Mouse (Mus musculus) lung, postnatal 0 days (tissue): ENCODE measurements at regions not wholly inside any gene's neighbourhood (a gene's known extent, or its start where the extent isn't known, plus 50 kb on each side); places are given as distances from the start of the nearest gene placed in this dataset.

Source experiments
- ATAC-seq: fragments of 200-750 bp; cut with Nextera tagmentation; 2 replicates; pipeline ENCODE4 v1.8.0; 2017; ENCODE audit warnings: moderate library complexity
- DNase-seq: peaks from one replicate; pipeline ENCODE4 v3.0.0-alpha.2; 2016; ENCODE audit warnings: low spot score
- H3K27ac ChIP-seq: fragments of 300-500 bp; sonication (generic); 2 replicates; pipeline ENCODE4 v1.5.1; 2014; ENCODE audit warnings: antibody characterized with exemption, mild to moderate bottlenecking, low read length, mixed read lengths
- H3K27me3 ChIP-seq: fragments of 300-500 bp; sonication (generic); replicated peaks from 2 replicates; pipeline ENCODE4 v1.6.1; 2014; ENCODE audit warnings: low read length, mixed read lengths; ENCODE audit not compliant: insufficient read depth
- H3K36me3 ChIP-seq: fragments of 300-500 bp; sonication (generic); 2 replicates; pipeline ENCODE4 v1.6.1; 2014; ENCODE audit warnings: low read length, mixed read lengths; ENCODE audit not compliant: insufficient read depth
- H3K4me1 ChIP-seq: fragments of 300-500 bp; sonication (generic); 2 replicates; pipeline ENCODE4 v1.6.1; 2014; ENCODE audit warnings: antibody characterized with exemption, low read depth, low read length, mixed read lengths; ENCODE audit not compliant: insufficient read depth
- H3K4me2 ChIP-seq: fragments of 300-500 bp; sonication (generic); replicated peaks from 2 replicates; pipeline ENCODE4 v1.6.1; 2014; ENCODE audit warnings: low read depth, mild to moderate bottlenecking, low read length, moderate library complexity, mixed read lengths
- H3K4me3 ChIP-seq: fragments of 300-500 bp; sonication (generic); 2 replicates; pipeline ENCODE4 v1.5.1; 2014; ENCODE audit warnings: low read depth, low read length
- H3K9ac ChIP-seq: fragments of 300-500 bp; sonication (generic); replicated peaks from 2 replicates; pipeline ENCODE4 v1.6.1; 2014; ENCODE audit warnings: low read depth, mild to moderate bottlenecking
- H3K9me3 ChIP-seq: fragments of 300-500 bp; sonication (generic); 2 replicates; pipeline ENCODE4 v1.6.1; 2016; ENCODE audit warnings: low read length, mixed read lengths
- CTCF ChIP-seq: IDR thresholded peaks from 2 replicates; pipeline ENCODE4 v1.5.1; 2016; ENCODE audit warnings: antibody characterized with exemption, mild to moderate bottlenecking
- EP300 ChIP-seq: IDR thresholded peaks from 2 replicates; pipeline ENCODE4 v1.6.1; 2016; ENCODE audit warnings: antibody characterized with exemption, mild to moderate bottlenecking, control low read depth
- WGBS: fragments of 180-500 bp; shearing (Covaris S2); extraction: QIAGEN DNeasy Blood & Tissue Kit; methylation state at CpG from one replicate; pipeline ENCODE4 v1.1.7; 2014; 5-methylcytosine and 5-hydroxymethylcytosine counted together

GRCm38 (mm10) chr16:58236857-58237256 lies 171.4 kb upstream of the Dcbld2 start:
- TF ChIP-seq EP300 (no peak), CTCF (no peak)
- H3K4me2 ChIP-seq: no peak overlapping the region
- no peak overlapping the region for H3K4me3 ChIP-seq
- no peak overlapping the region for H3K27ac ChIP-seq
- ATAC-seq (no peak), DNase-seq (no peak)
- H3K36me3 ChIP-seq: no peaks in the 10 kb centered on the region
- H3K9ac ChIP-seq: no peak overlapping the region
- no peaks in the 10 kb centered on the region for H3K27me3 ChIP-seq
- H3K4me1 ChIP-seq: no peaks in the 10 kb centered on the region
- no peaks in the 10 kb centered on the region for H3K9me3 ChIP-seq
- 70% methylated on average over 1 of the region's 1 CpGs for WGBS

- Histone ChIP-seq H3K27me3 (no peaks in the 10 kb centered on the region), H3K9ac (no peak overlapping the region), H3K4me3 (no peak overlapping the region), H3K4me2 (no peak overlapping the region), H3K27ac (no peak overlapping the region), H3K4me1 (no peaks in the 10 kb centered on the region), H3K36me3 (no peaks in the 10 kb centered on the region), H3K9me3 (no peaks in the 10 kb centered on the region)
- TF ChIP-seq CTCF: no peak
- no peak for TF ChIP-seq EP300
- 76% methylated on average over 3 of the region's 3 CpGs for WGBS
- DNase-seq (no peak), ATAC-seq (no peak)
These were observed 132.0 kb upstream of the Dcbld2 start for GRCm38 (mm10) chr16:58276281-58276680.

- Histone ChIP-seq H3K27me3 (no peaks in the 10 kb centered on the region), H3K9me3 (no peaks in the 10 kb centered on the region), H3K4me3 (no peak overlapping the region), H3K9ac (no peak overlapping the region), H3K4me1 (no peaks in the 10 kb centered on the region), H3K4me2 (no peak overlapping the region), H3K36me3 (no peaks in the 10 kb centered on the region), H3K27ac (no peak overlapping the region)
- WGBS: 38% methylated on average over 3 of the region's 3 CpGs
- ATAC-seq: no peak
- TF ChIP-seq CTCF (peak; percentile 64), EP300 (no peak)
- peak; percentile 61 for DNase-seq
These were observed 126.8 kb upstream of the Dcbld2 start for GRCm38 (mm10) chr16:58281474-58281873.

GRCm38 (mm10) chr16:58294457-58294856 lies 113.8 kb upstream of the Dcbld2 start:
- no peak for ATAC-seq
- H3K9me3 ChIP-seq: no peaks in the 10 kb centered on the region
- DNase-seq: no peak
- no peak overlapping the region for H3K4me3 ChIP-seq
- no peaks in the 10 kb centered on the region for H3K36me3 ChIP-seq
- H3K9ac ChIP-seq: no peak overlapping the region
- no peaks in the 10 kb centered on the region for H3K27me3 ChIP-seq
- no peak overlapping the region for H3K4me2 ChIP-seq
- 66% methylated on average over 3 of the region's 3 CpGs for WGBS
- H3K27ac ChIP-seq: no peak overlapping the region
- no peaks in the 10 kb centered on the region for H3K4me1 ChIP-seq
- TF ChIP-seq CTCF: no peak
- TF ChIP-seq EP300: no peak

- no peaks in the 10 kb centered on the region for H3K27me3 ChIP-seq
- no peak for ATAC-seq
- no peak overlapping the region for H3K4me3 ChIP-seq
- TF ChIP-seq CTCF (no peak), EP300 (no peak)
- no peak overlapping the region for H3K4me2 ChIP-seq
- DNase-seq: no peak
- 85% methylated on average over 1 of the region's 1 CpGs for WGBS
- no peaks in the 10 kb centered on the region for H3K9me3 ChIP-seq
- no peak overlapping the region for H3K27ac ChIP-seq
- no peaks in the 10 kb centered on the region for H3K36me3 ChIP-seq
- no peaks in the 10 kb centered on the region for H3K4me1 ChIP-seq
- no peak overlapping the region for H3K9ac ChIP-seq
These were observed 113.1 kb upstream of the Dcbld2 start for GRCm38 (mm10) chr16:58295128-58295527.

- no peak overlapping the region for H3K27ac ChIP-seq
- WGBS: 11% methylated on average over 4 of the region's 4 CpGs
- H3K4me1 ChIP-seq: no peaks in the 10 kb centered on the region
- H3K4me2 ChIP-seq: no peak overlapping the region
- H3K4me3 ChIP-seq: no peak overlapping the region
- TF ChIP-seq CTCF: peak; percentile 92
- TF ChIP-seq EP300: no peak
- ATAC-seq (peak; percentile 50), DNase-seq (peak; percentile 80)
- H3K9me3 ChIP-seq: no peaks in the 10 kb centered on the region
- H3K9ac ChIP-seq: no peak overlapping the region
- H3K36me3 ChIP-seq: no peaks in the 10 kb centered on the region
- no peaks in the 10 kb centered on the region for H3K27me3 ChIP-seq
These were observed 108.7 kb upstream of the Dcbld2 start for GRCm38 (mm10) chr16:58299495-58299894.

GRCm38 (mm10) chr16:58300098-58300497 lies 108.1 kb upstream of the Dcbld2 start:
- TF ChIP-seq EP300 (no peak), CTCF (no peak)
- ATAC-seq: no peak
- H3K4me2 ChIP-seq: no peak overlapping the region
- H3K4me3 ChIP-seq: no peak overlapping the region
- no peak overlapping the region for H3K9ac ChIP-seq
- no peaks in the 10 kb centered on the region for H3K4me1 ChIP-seq
- no peak for DNase-seq
- H3K27me3 ChIP-seq: no peaks in the 10 kb centered on the region
- H3K27ac ChIP-seq: no peak overlapping the region
- H3K36me3 ChIP-seq: no peaks in the 10 kb centered on the region
- H3K9me3 ChIP-seq: no peaks in the 10 kb centered on the region
- 88% methylated on average over 6 of the region's 6 CpGs for WGBS
